13 mouse cellular contexts compared by ENCODE assay signal in genomic region chr13:112326403-112326802, GRCm38 (mm10).
"Had no signal": no experiment of that assay in that cellular context is flagged by ENCODE, and none has a peak within 500 bp of the region (broad histone marks: within the 10 kb centered on the region; RNA-seq: fewer than 3 reads in every experiment).

No protein-coding gene starts in this region.

- H3K4me3 ChIP-seq: layer of hippocampus, adult 2 months; liver, embryonic 12.5 days; midbrain, embryonic 10.5 days; myocyte; neural tube, embryonic 15.5 days had no signal

- DNase-seq: kidney, postnatal 10 days; kidney, postnatal 4 days; lung, embryonic 14.5 days; lung, postnatal 10 days; lung, postnatal 4 days; midbrain, embryonic 14.5 days; right cerebral cortex, postnatal 4 days; spleen, adult 18-20 months had no signal

- H3K9me3 ChIP-seq: liver, embryonic 12.5 days; midbrain, embryonic 10.5 days; neural tube, embryonic 15.5 days had no signal

- H3K4me1 ChIP-seq: liver, embryonic 12.5 days had no signal

- H3K4me2 ChIP-seq: liver, embryonic 12.5 days; lung, embryonic 14.5 days; neural tube, embryonic 15.5 days had no signal

- H3K27me3 ChIP-seq: liver, embryonic 12.5 days; neural tube, embryonic 15.5 days had no signal

- H3K9ac ChIP-seq: liver, embryonic 12.5 days; lung, embryonic 14.5 days; neural tube, embryonic 15.5 days had no signal

- ATAC-seq: liver, embryonic 12.5 days had no signal

- H3K27ac ChIP-seq: layer of hippocampus, adult 2 months; liver, embryonic 12.5 days; midbrain, embryonic 10.5 days; neural tube, embryonic 15.5 days had no signal

- H3K36me3 ChIP-seq: liver, embryonic 12.5 days; midbrain, embryonic 10.5 days had no signal
